Mouse (Mus musculus) heart, postnatal 0 days (tissue): ENCODE data around the gene Krtap5-3.

ENCODE experiments used
- CTCF ChIP-seq: IDR thresholded peaks from 2 replicates; pipeline ENCODE4 v1.5.1; 2016; ENCODE audit warnings: antibody characterized with exemption, control low read depth, low read depth
- EP300 ChIP-seq: IDR thresholded peaks from 2 replicates; pipeline ENCODE4 v1.6.1; 2016; ENCODE audit warnings: antibody characterized with exemption, low read depth

- TF ChIP-seq CTCF (no peak), EP300 (no peak)
Measured at GRCm38 (mm10) chr7:142155308-142155707, 45.9 kb upstream of the Krtap5-3 start.
